Comparison of ENCODE assay signal across 8 mouse cellular contexts in the genomic region with DNA sequence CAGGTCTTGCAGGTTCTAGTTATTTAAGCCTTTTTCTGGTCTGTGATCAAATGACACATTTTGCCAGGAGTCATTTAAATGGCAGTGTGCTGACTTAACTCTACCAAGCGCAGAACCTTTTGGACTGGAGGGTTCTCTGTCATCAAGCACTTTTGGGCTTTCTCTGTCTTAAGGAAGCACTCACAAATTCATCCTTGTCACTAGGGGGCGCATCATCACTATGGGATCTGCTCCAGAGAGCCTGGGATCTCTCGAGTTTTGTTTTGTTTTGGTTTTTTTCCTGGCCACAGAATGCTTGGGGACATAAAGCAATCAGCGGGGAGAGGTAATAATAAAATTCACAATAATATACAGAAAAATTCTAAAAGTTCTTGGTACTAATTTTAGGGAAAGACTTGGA.
DNase-seq lines count a peak whose midpoint lies in the region; ATAC-seq lines count a peak whose summit lies in the region.
"Had no signal": no experiment of that assay in that cellular context is flagged by ENCODE, and none has a peak within 500 bp of the region (broad histone marks: within the 10 kb centered on the region; RNA-seq: fewer than 3 reads in every experiment).

No protein-coding gene starts in this region.

- intact Hi-C loops in heart, postnatal 36 days (cut with DNase I): loop anchor here (1.0 kb wide), 2 partner anchors 135 to 609 kb away; no protein-coding TSS in a partner anchor

- H3K27ac ChIP-seq in midbrain, embryonic 10.5 days (replicated peaks): no peak overlapping the region
- H3K27ac ChIP-seq in midbrain, embryonic 16.5 days (ENCODE audit: low read length): no peak overlapping the region
- H3K27ac ChIP-seq in limb, embryonic 10.5 days: no peak overlapping the region

- no peak overlapping the region for H3K4me3 ChIP-seq in midbrain, embryonic 10.5 days
- no peak overlapping the region for H3K4me3 ChIP-seq in midbrain, embryonic 16.5 days (ENCODE audit: low read depth, low read length)
- H3K4me3 ChIP-seq in limb, embryonic 10.5 days: no peak overlapping the region
- H3K4me3 ChIP-seq: megakaryocyte, embryonic 14.5 days had no signal

- no peaks in the 10 kb centered on the region for H3K9me3 ChIP-seq in midbrain, embryonic 10.5 days (replicated peaks)
- no peaks in the 10 kb centered on the region for H3K9me3 ChIP-seq in midbrain, embryonic 16.5 days (replicated peaks; ENCODE audit: control insufficient read depth, low read length, poor library complexity, severe bottlenecking)
- H3K9me3 ChIP-seq in limb, embryonic 10.5 days (replicated peaks): no peaks in the 10 kb centered on the region
- H3K9me3 ChIP-seq: megakaryocyte, embryonic 14.5 days had no signal

- WGBS in midbrain, embryonic 10.5 days: 29% methylated on average over 4 of the region's 4 CpGs
- 17% methylated on average over 4 of the region's 4 CpGs for whole genome bisulfite sequencing in midbrain, embryonic 16.5 days
- WGBS in limb, embryonic 10.5 days: 20% methylated on average over 4 of the region's 4 CpGs

- peaks cover 9% of the 10 kb centered on the region for H3K4me1 ChIP-seq in midbrain, embryonic 10.5 days
- peaks cover 5% of the 10 kb centered on the region for H3K4me1 ChIP-seq in midbrain, embryonic 16.5 days (ENCODE audit: control insufficient read depth, insufficient read depth, low read length)
- H3K4me1 ChIP-seq in limb, embryonic 10.5 days: no peaks in the 10 kb centered on the region
- H3K4me1 ChIP-seq: megakaryocyte, embryonic 14.5 days had no signal

- H3K4me2 ChIP-seq in midbrain, embryonic 16.5 days (ENCODE audit: low read length): no peak overlapping the region

- H3K27me3 ChIP-seq in midbrain, embryonic 10.5 days (ENCODE audit: low read depth, poor library complexity, severe bottlenecking): no peaks in the 10 kb centered on the region
- no peaks in the 10 kb centered on the region for H3K27me3 ChIP-seq in midbrain, embryonic 16.5 days (ENCODE audit: control insufficient read depth, insufficient read depth, low read depth, low read length)
- no peaks in the 10 kb centered on the region for H3K27me3 ChIP-seq in limb, embryonic 10.5 days (ENCODE audit: low read depth, poor library complexity, severe bottlenecking)

- H3K9ac ChIP-seq in midbrain, embryonic 16.5 days (ENCODE audit: low read depth, low read length): no peak overlapping the region

- DNase-seq in midbrain, embryonic 10.5 days (ENCODE audit: low spot score): peak; percentile 39
- DNase-seq in adrenal gland, adult 18-20 months (ENCODE audit: low spot score in 2 of 2): peak; percentile 32 to 44
- DNase-seq in heart, postnatal 36 days: peak; percentile 14 to 48
- DNase-seq in limb, embryonic 10.5 days (ENCODE audit: low spot score): peak; percentile 55
- DNase-seq in ovary, postnatal 14 days (ENCODE audit: low spot score): peak; percentile 51

- H3K36me3 ChIP-seq in midbrain, embryonic 10.5 days: no peaks in the 10 kb centered on the region
- H3K36me3 ChIP-seq in midbrain, embryonic 16.5 days (ENCODE audit: control insufficient read depth, insufficient read depth, low read length): no peaks in the 10 kb centered on the region
- H3K36me3 ChIP-seq in limb, embryonic 10.5 days: no peaks in the 10 kb centered on the region

- ATAC-seq in midbrain, embryonic 16.5 days: no peak
- ATAC-seq in common myeloid progenitor, adult 5-6 weeks (replicated peaks; ENCODE audit: low read depth, poor library complexity, severe bottlenecking): peak; percentile 55; the same call in 1 of the 2 replicates
